Mouse (Mus musculus): ENCODE measurements around the gene Mpzl2. TPM values are rescaled to one million over a fixed set of nuclear protein-coding genes. Genes with fewer than 3 reads are reported as not detected.
"Not testable (repeated sequence)": the region's sequence is repeated elsewhere in the genome, so short reads cannot be mapped to it uniquely, and the experiment has no call there.

The Mpzl2 gene
- total and polyA plus RNA-seq, 2 experiments = 20.5 to 29.9 TPM

DNA sequence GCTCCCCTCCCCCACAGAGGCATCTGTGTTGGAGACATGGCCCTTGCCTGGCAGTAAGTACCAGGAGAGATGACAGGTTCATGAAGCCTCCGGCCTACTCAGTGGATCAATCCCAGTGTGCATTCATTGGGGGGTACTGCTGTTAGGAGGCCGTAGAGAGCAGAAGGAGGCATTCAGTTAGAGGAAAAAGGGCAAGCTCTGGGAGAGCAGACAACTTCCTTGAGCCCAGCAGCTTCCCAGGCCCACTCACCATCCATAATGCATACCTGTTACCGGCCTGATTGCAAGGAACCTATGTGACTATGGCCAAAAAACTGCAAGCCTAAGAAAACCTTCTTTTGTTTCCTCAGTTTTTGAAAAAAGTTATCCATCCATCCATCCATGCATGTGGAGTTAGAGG, 5.1 kb upstream of the Mpzl2 start:
- peaks cover 11% of the 10 kb centered on the region; the same call in 1 of the 2 replicates for H3K4me1 ChIP-seq (ENCODE audit: control insufficient read depth, insufficient read depth, low read length)
- no peaks in the 10 kb centered on the region for H3K79me2 ChIP-seq (ENCODE audit: control insufficient read depth, insufficient read depth, low read length)
- no peaks in the 10 kb centered on the region for H3K27me3 ChIP-seq (ENCODE audit: control insufficient read depth, insufficient read depth, low read length)
- DNase-seq (ENCODE audit: extremely low read depth, low read depth, low spot score) = no peak
- H3K9ac ChIP-seq (ENCODE audit: low read depth, low read length) = no peak overlapping the region
- no peak overlapping the region for H3K27ac ChIP-seq (replicated peaks; ENCODE audit: insufficient read depth, low read depth, low read length)
- H3K4me3 ChIP-seq (ENCODE audit: insufficient read depth, low read depth, low read length) = no peak overlapping the region
- H3K36me3 ChIP-seq (ENCODE audit: control insufficient read depth, insufficient read depth, low read length) = no peaks in the 10 kb centered on the region
- WGBS = 88% methylated on average over 3 of the region's 3 CpGs
- no peak for TF ChIP-seq CTCF (IDR thresholded peaks at IDR 0.05; ENCODE audit: low read depth, low read length)
- no peak for TF ChIP-seq POLR2A (IDR thresholded peaks at IDR 0.05; ENCODE audit: extremely low read depth, insufficient read depth, low read length)

DNA sequence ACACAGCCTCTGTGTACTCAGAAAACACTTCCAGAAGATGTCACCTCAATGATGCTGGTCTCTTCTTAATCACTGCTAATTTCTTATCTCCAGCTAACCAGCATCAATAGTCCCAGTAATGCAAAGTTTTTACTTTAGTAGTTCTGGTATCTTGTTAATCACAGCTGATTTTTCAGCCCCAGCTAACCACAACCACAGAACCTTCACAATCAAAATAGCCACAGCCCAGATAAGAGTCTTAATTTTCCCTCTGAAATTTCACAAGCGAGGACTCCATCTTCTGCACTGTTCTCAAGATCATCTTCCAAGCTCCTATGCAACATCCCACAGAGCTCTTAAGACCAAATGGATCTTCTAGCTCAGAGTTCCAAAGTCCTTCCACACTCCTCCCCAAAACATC, 1.8 kb upstream of the Mpzl2 start:
- WGBS = 89% methylated on average over 1 of the region's 1 CpGs
- not testable (repeated sequence) for H3K9ac ChIP-seq (ENCODE audit: low read depth, low read length); DNase-seq (ENCODE audit: extremely low read depth, low read depth, low spot score); H3K4me1 ChIP-seq (ENCODE audit: control insufficient read depth, insufficient read depth, low read length); H3K27me3 ChIP-seq (ENCODE audit: control insufficient read depth, insufficient read depth, low read length); H3K79me2 ChIP-seq (ENCODE audit: control insufficient read depth, insufficient read depth, low read length); H3K27ac ChIP-seq (replicated peaks; ENCODE audit: insufficient read depth, low read depth, low read length); H3K4me3 ChIP-seq (ENCODE audit: insufficient read depth, low read depth, low read length); H3K36me3 ChIP-seq (ENCODE audit: control insufficient read depth, insufficient read depth, low read length)

DNA sequence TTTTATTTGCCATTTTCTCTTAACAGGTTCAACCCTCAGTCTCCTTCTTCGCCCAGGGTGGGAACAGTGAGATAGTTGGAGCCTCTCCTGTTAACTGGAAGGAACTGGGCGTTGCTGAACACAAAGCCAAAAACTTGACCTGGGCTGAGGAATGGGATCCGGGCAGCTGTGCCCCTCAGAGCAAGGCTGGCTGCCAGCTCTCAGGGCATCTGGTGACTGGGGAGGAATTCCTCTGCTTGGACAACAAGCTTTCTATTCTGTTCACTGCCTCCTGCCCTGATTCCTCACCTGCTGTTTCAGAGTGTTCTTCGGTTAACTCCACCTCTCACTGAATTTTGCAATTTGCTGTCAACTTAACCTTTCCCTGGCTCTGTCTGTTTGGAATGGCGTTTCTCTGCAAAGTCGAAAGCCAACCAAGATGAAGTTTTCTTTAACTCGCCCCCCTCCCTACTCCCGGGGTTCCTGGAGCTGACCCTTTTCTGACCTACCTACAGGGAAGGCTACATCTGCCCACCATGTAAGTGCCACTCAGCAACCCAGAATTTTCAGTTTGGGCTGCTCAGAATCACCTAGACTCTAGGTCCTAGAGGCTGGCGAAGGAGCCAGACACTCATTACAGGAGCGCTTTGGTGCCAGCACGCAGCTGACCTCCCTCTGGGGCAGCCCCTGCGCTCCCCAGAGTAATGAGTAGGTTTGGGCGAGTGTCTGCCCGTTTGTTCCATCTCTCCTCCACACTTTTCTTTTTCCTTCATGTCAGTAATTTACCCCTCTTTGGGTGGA, 657 bp downstream of the Mpzl2 start:
- H3K27ac ChIP-seq (replicated peaks; ENCODE audit: insufficient read depth, low read depth, low read length) = peak overlapping the region; percentile 100
- peak overlapping the region; percentile 58 for H3K4me3 ChIP-seq (ENCODE audit: insufficient read depth, low read depth, low read length)
- H3K4me1 ChIP-seq (ENCODE audit: control insufficient read depth, insufficient read depth, low read length) = peaks cover 6% of the 10 kb centered on the region; the same call in 1 of the 2 replicates
- peaks cover 8% of the 10 kb centered on the region; the same call in 1 of the 2 replicates for H3K36me3 ChIP-seq (ENCODE audit: control insufficient read depth, insufficient read depth, low read length)
- H3K27me3 ChIP-seq (ENCODE audit: control insufficient read depth, insufficient read depth, low read length) = no peaks in the 10 kb centered on the region
- peak; percentile 96 for DNase-seq (ENCODE audit: extremely low read depth, low read depth, low spot score)
- peak overlapping the region; percentile 76 for H3K9ac ChIP-seq (ENCODE audit: low read depth, low read length)
- no peaks in the 10 kb centered on the region; the same call in 1 of the 2 replicates for H3K79me2 ChIP-seq (ENCODE audit: control insufficient read depth, insufficient read depth, low read length)
- TF ChIP-seq POLR2A (IDR thresholded peaks at IDR 0.05; ENCODE audit: extremely low read depth, insufficient read depth, low read length) = no peak
- TF ChIP-seq CTCF (IDR thresholded peaks at IDR 0.05; ENCODE audit: low read depth, low read length) = no peak
- WGBS = 5% methylated on average over 14 of the region's 14 CpGs

DNA sequence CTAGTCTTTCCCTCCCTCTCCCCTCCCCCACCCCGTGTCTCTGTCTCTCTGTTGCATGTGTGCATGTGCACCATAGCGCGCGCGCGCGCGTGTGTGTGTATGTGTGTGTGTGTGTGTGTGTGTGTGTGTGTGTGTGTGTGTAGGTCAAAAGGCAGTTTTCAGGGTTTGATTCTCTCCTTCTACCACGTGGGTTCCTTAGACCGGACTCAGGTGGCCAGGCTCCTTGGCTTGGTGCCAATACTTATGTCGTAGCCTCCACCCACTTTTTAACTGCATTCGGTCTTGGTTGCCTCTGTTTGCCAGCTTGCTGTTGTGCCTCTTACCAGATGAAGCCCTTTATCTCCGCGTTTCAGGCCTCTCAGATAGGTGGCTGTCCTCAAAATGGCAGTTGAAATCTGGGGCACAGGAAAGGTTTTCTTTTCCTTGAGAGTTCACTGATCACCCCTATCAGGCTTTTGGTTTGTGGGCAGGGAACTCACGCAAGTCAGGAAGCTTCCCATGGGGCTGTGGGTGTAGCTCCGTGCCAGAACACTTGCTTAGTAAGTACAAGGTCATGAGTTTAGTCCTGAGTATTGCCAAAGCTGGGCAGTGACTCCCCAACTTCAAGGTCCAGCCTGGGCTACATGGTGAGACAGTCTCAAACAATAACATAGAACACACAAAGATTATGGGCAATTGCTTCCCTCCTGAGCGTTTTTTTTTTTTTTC, 1.7 kb downstream of the Mpzl2 start:
- H3K4me1 ChIP-seq (ENCODE audit: control insufficient read depth, insufficient read depth, low read length) = peaks cover 6% of the 10 kb centered on the region; the same call in 1 of the 2 replicates
- TF ChIP-seq POLR2A (IDR thresholded peaks at IDR 0.05; ENCODE audit: extremely low read depth, insufficient read depth, low read length) = no peak
- no peak for TF ChIP-seq CTCF (IDR thresholded peaks at IDR 0.05; ENCODE audit: low read depth, low read length)
- WGBS = 5% methylated on average over 17 of the region's 17 CpGs
- H3K79me2 ChIP-seq (ENCODE audit: control insufficient read depth, insufficient read depth, low read length) = no peaks in the 10 kb centered on the region; the same call in 1 of the 2 replicates
- peak overlapping the region; percentile 59 for H3K9ac ChIP-seq (ENCODE audit: low read depth, low read length)
- H3K36me3 ChIP-seq (ENCODE audit: control insufficient read depth, insufficient read depth, low read length) = peaks cover 10% of the 10 kb centered on the region; the same call in 1 of the 2 replicates
- peak overlapping the region; percentile 100 for H3K27ac ChIP-seq (replicated peaks; ENCODE audit: insufficient read depth, low read depth, low read length)
- no peaks in the 10 kb centered on the region for H3K27me3 ChIP-seq (ENCODE audit: control insufficient read depth, insufficient read depth, low read length)
- H3K4me3 ChIP-seq (ENCODE audit: insufficient read depth, low read depth, low read length) = peak overlapping the region; percentile 58
- peak; percentile 90 for DNase-seq (ENCODE audit: extremely low read depth, low read depth, low spot score)

DNA sequence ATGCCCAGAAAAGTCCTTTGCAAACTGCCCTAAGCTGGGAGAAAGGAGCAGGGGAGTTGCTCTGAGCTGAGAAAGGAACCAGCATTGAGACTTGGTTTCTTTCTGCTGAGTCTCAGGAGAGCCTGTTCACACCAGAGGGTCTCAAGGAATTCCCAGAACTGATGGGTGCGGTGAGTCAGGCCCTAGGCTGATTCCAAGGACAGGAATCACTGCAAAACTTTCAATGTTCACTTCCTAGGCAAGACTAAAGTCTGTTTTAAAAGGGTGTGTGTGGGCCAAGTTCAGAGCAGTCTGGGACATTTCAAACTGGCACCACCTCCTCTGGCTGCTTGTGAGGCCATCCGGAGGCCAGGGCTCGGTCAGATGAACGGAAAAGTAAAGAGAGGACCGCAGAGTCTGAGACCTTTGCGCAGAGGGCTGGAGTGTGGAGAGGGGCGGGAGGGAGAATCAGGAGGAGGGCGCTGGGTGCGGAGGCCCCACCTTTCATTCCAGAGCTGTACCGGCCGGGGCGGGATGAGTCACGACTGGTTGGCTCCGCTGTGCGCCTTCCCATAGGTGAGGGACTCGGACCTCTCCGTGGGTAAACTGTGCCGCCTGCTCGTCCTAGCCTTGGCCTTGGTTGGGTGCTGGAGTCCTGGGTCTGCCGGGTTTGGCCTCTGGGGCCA, 2.6 kb downstream of the Mpzl2 start:
- Histone ChIP-seq H3K27me3 (ENCODE audit: control insufficient read depth, insufficient read depth, low read length) (no peaks in the 10 kb centered on the region), H3K9ac (ENCODE audit: low read depth, low read length) (peak overlapping the region; percentile 88), H3K36me3 (ENCODE audit: control insufficient read depth, insufficient read depth, low read length) (peaks cover 13% of the 10 kb centered on the region; the same call in 1 of the 2 replicates), H3K4me1 (ENCODE audit: control insufficient read depth, insufficient read depth, low read length) (peaks cover 6% of the 10 kb centered on the region; the same call in 1 of the 2 replicates), H3K4me3 (ENCODE audit: insufficient read depth, low read depth, low read length) (peak overlapping the region; percentile 88), H3K79me2 (ENCODE audit: control insufficient read depth, insufficient read depth, low read length) (no peaks in the 10 kb centered on the region; the same call in 1 of the 2 replicates), H3K27ac (replicated peaks; ENCODE audit: insufficient read depth, low read depth, low read length) (peak overlapping the region; percentile 100)
- under 1% methylated on average over 20 of the region's 20 CpGs for WGBS
- TF ChIP-seq CTCF (IDR thresholded peaks at IDR 0.05; ENCODE audit: low read depth, low read length) (no peak), POLR2A (IDR thresholded peaks at IDR 0.05; ENCODE audit: extremely low read depth, insufficient read depth, low read length) (peak; percentile 73)
- DNase-seq (ENCODE audit: extremely low read depth, low read depth, low spot score) = peak; percentile 98

Data from liver, adult 2 months (tissue).